Mouse (Mus musculus) hindbrain, embryonic 11.5 days (tissue): ENCODE data around the gene AU022252. TPM values are rescaled to one million over a fixed set of nuclear protein-coding genes. Genes with fewer than 3 reads are reported as not detected.

Source experiments
- ATAC-seq: fragments of 200-750 bp; cut with Nextera tagmentation; 2 replicates; pipeline ENCODE4 v1.8.0; 2017; ENCODE audit warnings: mild to moderate bottlenecking, moderate TSS enrichment, moderate library complexity; ENCODE audit not compliant: low FRiP score
- DNase-seq: peaks from one replicate; pipeline ENCODE4 v3.0.0-alpha.2; 2015; ENCODE audit warnings: low spot score
- H3K27ac ChIP-seq: fragments of 300-500 bp; sonication (generic); 2 replicates; pipeline ENCODE4 v1.5.1; 2014; ENCODE audit warnings: mild to moderate bottlenecking, low read depth, low read length
- H3K27me3 ChIP-seq: fragments of 300-500 bp; sonication (generic); 2 replicates; pipeline ENCODE4 v1.6.1; 2014; ENCODE audit warnings: mild to moderate bottlenecking, low read length, moderate library complexity, mixed read lengths; ENCODE audit not compliant: control insufficient read depth, insufficient read depth
- H3K36me3 ChIP-seq: fragments of 300-500 bp; sonication (generic); 2 replicates; pipeline ENCODE4 v1.6.1; 2014; ENCODE audit warnings: mild to moderate bottlenecking, low read length, moderate library complexity, mixed read lengths; ENCODE audit not compliant: control insufficient read depth, insufficient read depth
- H3K4me1 ChIP-seq: fragments of 300-500 bp; sonication (generic); replicated peaks from 2 replicates; pipeline ENCODE4 v1.6.1; 2014; ENCODE audit warnings: low read length, mixed read lengths; ENCODE audit not compliant: control insufficient read depth, insufficient read depth
- H3K4me2 ChIP-seq: fragments of 300-500 bp; sonication (generic); replicated peaks from 2 replicates; pipeline ENCODE4 v1.6.1; 2014; ENCODE audit warnings: mild to moderate bottlenecking, low read depth, low read length
- H3K4me3 ChIP-seq: fragments of 300-500 bp; sonication (generic); 2 replicates; pipeline ENCODE4 v1.5.1; 2014; ENCODE audit warnings: low read depth, low read length
- H3K9ac ChIP-seq: fragments of 300-500 bp; sonication (generic); 2 replicates; pipeline ENCODE4 v1.6.1; 2014; ENCODE audit warnings: low read depth, low read length
- H3K9me3 ChIP-seq: fragments of 300-500 bp; sonication (generic); 2 replicates; pipeline ENCODE4 v1.6.1; 2016; ENCODE audit warnings: low read length; ENCODE audit not compliant: control insufficient read depth
- WGBS: fragments of 180-500 bp; shearing (Covaris S2); extraction: QIAGEN DNeasy Blood & Tissue Kit; methylation state at CpG from one replicate; pipeline ENCODE4 v1.1.7; 2014; 5-methylcytosine and 5-hydroxymethylcytosine counted together
- polyA plus RNA-seq: library from polyadenylated mRNA; unstranded; fragments of >200 nt; fragmentation: Nextera tagmentation; extraction: Ambion mirVana; gene quantifications from 2 replicates; pipeline ENCODE4 v1.2.1, GENCODE M21; 2014

The AU022252 gene
- polyA plus RNA-seq, 1 experiment from 2014 or later = 37.0 TPM

DNA sequence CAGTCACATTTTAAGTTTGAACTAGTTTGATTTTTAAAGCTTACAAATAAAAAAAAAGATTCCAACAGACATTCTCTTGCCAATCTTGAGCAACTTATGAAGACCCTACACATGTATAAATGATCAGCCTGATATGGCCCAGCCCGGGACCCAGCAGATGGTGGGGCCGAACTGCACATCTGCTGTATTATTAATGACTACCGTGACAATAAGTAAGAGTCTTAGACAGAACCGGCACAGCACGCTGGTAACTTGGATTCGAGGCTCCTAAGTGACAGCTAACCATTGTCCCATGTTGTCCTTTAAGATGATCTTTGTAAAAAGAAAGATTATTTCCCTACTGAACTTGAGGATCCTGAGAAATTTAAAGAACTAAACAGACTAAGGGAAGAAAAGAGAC lies 43.1 kb downstream of the AU022252 start:
- WGBS = 54% methylated on average over 6 of the region's 6 CpGs
- H3K4me3 ChIP-seq = no peak overlapping the region
- H3K27ac ChIP-seq = no peak overlapping the region
- DNase-seq = peak; percentile 18
- H3K27me3 ChIP-seq = peaks cover 2% of the 10 kb centered on the region; the same call in 1 of the 2 replicates
- no peaks in the 10 kb centered on the region for H3K9me3 ChIP-seq
- no peak overlapping the region for H3K9ac ChIP-seq
- H3K36me3 ChIP-seq = no peaks in the 10 kb centered on the region
- H3K4me2 ChIP-seq = no peak overlapping the region
- no peak for ATAC-seq
- H3K4me1 ChIP-seq = no peaks in the 10 kb centered on the region

DNA sequence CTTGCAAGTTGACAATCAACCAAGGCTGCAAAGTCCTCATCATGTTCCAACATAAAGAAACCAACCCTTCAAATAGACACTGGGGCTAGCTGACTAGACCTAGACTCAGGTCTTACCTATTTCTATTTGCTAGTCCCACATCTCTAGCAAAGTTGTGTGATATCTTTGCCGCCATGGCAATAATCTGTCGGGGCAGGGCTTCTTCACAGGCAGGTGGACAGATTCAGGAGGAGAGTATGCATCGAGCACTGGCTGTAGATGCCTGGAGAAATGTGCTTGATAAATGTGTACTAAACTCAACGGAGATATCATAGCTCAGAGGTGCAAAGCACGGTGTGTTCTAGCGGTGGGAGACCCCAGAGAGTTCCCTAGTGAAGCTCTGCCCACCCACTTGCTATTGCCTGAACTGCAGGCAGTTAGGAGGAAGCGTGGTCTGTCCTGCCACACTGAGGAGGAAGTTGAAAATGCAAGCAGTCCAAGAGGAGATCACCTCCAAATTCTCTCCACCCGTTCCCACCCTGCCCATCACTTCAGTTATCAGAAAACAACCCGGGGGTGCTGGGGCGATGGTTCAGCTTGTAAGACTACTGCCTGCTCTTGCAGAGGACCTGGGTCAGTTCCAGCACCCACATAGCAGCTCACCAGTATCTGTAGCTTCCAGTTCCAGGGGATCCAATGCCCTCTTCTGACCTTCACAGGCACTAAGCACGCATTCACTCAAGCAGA lies 44.3 kb downstream of the AU022252 start:
- Histone ChIP-seq H3K4me2 (no peak overlapping the region), H3K9me3 (no peaks in the 10 kb centered on the region), H3K36me3 (no peaks in the 10 kb centered on the region), H3K4me1 (no peaks in the 10 kb centered on the region), H3K4me3 (no peak overlapping the region), H3K9ac (no peak overlapping the region), H3K27ac (no peak overlapping the region), H3K27me3 (peaks cover 2% of the 10 kb centered on the region; the same call in 1 of the 2 replicates)
- WGBS = 59% methylated on average over 11 of the region's 11 CpGs
- no peak for DNase-seq
- no peak for ATAC-seq

DNA sequence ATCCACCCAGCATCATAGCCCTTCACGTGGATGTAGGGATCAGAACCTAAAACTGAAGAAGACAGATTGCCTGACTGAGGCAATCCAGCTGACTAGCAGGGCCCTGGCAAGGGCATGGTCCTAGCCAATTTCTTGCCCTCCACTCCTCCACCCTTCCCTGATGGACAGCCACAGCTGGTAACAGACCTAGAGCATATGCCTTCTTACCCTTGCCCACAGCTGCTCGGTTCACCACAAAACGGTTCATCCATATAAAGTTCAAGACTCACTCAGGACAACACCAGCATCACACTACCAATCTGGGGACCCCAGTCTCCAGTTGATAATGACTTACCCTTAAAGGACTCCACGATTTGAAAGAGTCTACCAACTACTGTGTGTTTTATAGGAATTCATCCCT lies 46.7 kb downstream of the AU022252 start:
- no peaks in the 10 kb centered on the region for H3K4me1 ChIP-seq
- DNase-seq (no peak), ATAC-seq (no peak)
- no peak overlapping the region for H3K4me2 ChIP-seq
- H3K9ac ChIP-seq = no peak overlapping the region
- H3K27ac ChIP-seq = no peak overlapping the region
- H3K36me3 ChIP-seq = 0 out of 2 replicates have a peak, but pooled peaks cover 2% of the 10 kb centered on the region
- H3K9me3 ChIP-seq = no peaks in the 10 kb centered on the region
- no peak overlapping the region for H3K4me3 ChIP-seq
- H3K27me3 ChIP-seq = peaks cover 2% of the 10 kb centered on the region; the same call in 1 of the 2 replicates
- WGBS = 85% methylated on average over 4 of the region's 4 CpGs

DNA sequence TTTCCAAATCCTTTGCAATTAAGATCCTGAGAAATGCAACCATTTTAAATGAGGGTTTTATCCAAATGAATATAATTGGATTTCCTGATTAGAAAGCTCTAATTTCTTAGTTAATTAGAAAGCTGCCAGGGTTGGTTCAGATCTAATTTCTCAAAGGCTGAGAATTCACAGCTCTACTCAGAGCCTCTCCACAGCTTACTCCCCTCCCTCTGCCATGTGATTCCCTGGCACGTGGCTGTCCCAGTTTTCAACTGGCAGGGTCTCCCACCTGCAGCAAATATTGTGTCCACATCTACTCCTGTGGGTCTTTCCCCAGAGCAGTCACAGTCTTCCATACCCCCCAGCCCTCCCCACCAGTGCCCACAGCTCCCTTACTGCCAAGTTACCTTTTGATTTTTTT lies 49.0 kb downstream of the AU022252 start:
- H3K27me3 ChIP-seq = peaks cover 2% of the 10 kb centered on the region; the same call in 1 of the 2 replicates
- DNase-seq (no peak), ATAC-seq (no peak)
- H3K36me3 ChIP-seq = 0 out of 2 replicates have a peak, but pooled peaks cover 2% of the 10 kb centered on the region
- H3K9ac ChIP-seq = no peak overlapping the region
- H3K9me3 ChIP-seq = no peaks in the 10 kb centered on the region
- H3K4me3 ChIP-seq = no peak overlapping the region
- 75% methylated on average over 1 of the region's 1 CpGs for WGBS
- H3K4me2 ChIP-seq = no peak overlapping the region
- H3K4me1 ChIP-seq = no peaks in the 10 kb centered on the region
- H3K27ac ChIP-seq = no peak overlapping the region

DNA sequence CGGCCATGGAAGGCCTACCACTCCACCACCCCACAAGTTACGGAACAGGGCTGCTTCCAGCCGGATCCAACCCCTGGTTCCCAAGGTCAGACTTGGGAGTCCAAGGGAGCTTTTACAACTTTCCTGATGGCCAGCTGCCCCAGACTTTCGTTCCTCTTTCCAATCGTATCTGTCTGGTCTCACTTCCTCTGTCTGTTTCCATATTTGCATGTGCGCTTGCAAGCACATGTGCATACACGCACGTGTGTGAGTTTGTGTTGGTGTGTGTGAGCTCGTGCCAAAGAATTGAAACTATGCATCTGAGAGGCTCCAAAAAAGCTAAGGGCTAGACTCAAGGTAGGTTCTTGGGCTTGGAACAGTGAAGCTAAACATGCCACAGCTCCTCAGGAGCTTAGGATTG lies 51.1 kb downstream of the AU022252 start:
- DNase-seq (no peak), ATAC-seq (no peak)
- Histone ChIP-seq H3K36me3 (0 out of 2 replicates have a peak, but pooled peaks cover 2% of the 10 kb centered on the region), H3K27me3 (no peaks in the 10 kb centered on the region), H3K4me1 (no peaks in the 10 kb centered on the region), H3K9ac (no peak overlapping the region), H3K4me2 (no peak overlapping the region), H3K4me3 (no peak overlapping the region), H3K27ac (no peak overlapping the region), H3K9me3 (no peaks in the 10 kb centered on the region)
- 91% methylated on average over 9 of the region's 9 CpGs for WGBS

DNA sequence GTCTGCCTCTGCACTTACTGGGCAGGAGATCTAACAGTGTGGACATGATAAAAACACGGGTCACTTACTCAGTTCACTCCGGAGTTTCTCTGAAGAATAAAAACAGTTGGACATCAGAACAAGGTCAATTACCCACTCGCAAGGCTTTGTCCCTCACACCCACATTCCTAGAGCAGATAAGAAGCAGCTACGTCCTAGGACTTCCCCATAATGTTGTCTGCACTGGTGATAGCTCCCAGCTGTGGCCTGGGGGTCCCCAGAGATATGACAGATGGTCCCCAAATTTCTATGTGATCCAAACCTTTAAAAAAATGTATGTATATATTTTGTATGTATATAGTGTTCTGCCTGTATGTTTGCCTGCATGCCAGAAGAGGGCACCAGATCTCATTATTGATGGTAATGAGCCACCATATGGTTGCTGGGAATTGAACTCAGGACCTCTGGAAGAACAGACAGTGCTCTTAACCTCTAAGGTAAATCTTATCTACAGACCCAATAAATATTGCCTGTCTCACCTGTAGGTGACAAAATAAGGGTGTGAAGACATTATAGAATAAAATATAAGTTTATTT lies 52.3 kb downstream of the AU022252 start:
- no peak overlapping the region for H3K27ac ChIP-seq
- H3K36me3 ChIP-seq = 0 out of 2 replicates have a peak, but pooled peaks cover 2% of the 10 kb centered on the region
- no peaks in the 10 kb centered on the region for H3K4me1 ChIP-seq
- no peak overlapping the region for H3K9ac ChIP-seq
- ATAC-seq (no peak), DNase-seq (no peak)
- H3K4me2 ChIP-seq = no peak overlapping the region
- no peak overlapping the region for H3K4me3 ChIP-seq
- no peaks in the 10 kb centered on the region for H3K27me3 ChIP-seq
- no peaks in the 10 kb centered on the region for H3K9me3 ChIP-seq
- WGBS = 59% methylated on average over 4 of the region's 4 CpGs

DNA sequence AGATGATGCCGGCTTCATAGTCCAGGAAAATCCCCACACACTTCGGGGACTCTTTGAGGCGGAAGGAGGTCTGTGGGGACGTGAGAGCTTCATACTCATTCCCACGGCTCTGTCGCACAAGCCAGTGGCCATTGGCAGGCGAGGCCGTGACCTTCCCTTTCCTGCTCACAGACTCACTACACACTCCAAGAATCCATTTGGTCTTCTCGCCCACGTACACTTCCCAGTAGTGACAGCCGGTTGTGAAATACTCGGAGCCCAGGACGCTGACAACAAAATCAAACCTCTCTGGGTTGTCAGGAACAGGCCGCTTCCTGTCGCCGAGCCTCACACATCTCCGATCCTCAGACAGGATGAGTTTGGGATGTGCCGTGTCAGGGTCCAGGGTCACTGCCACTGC lies 54.2 kb downstream of the AU022252 start:
- Histone ChIP-seq H3K4me2 (no peak overlapping the region), H3K36me3 (0 out of 2 replicates have a peak, but pooled peaks cover 2% of the 10 kb centered on the region), H3K4me3 (no peak overlapping the region), H3K9ac (no peak overlapping the region), H3K27ac (no peak overlapping the region), H3K9me3 (no peaks in the 10 kb centered on the region), H3K27me3 (no peaks in the 10 kb centered on the region), H3K4me1 (no peaks in the 10 kb centered on the region)
- WGBS = 74% methylated on average over 18 of the region's 18 CpGs
- ATAC-seq (no peak), DNase-seq (no peak)

DNA sequence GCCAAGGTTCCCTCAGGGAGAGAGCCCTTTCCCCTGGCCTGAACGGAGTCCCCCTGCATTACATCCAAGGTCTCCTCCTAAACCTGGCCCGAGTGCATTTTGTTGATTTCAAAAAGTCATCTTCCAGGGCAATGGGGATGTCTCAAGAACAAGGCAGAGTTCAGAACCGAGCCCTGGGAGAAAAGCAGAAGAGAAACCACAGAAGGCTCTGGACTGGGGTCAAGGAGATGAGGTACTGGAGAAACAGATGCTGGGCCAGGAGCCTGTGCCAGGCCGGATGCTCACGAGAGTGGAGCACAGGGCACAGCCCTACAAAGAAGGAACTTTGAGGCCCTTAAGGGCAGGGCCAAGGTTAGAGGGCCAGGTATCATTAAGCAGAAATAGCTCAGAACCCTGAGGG lies 54.8 kb downstream of the AU022252 start:
- Histone ChIP-seq H3K4me3 (no peak overlapping the region), H3K36me3 (0 out of 2 replicates have a peak, but pooled peaks cover 1% of the 10 kb centered on the region), H3K9me3 (no peaks in the 10 kb centered on the region), H3K27ac (no peak overlapping the region), H3K4me2 (no peak overlapping the region), H3K4me1 (no peaks in the 10 kb centered on the region; the same call in 1 of the 2 replicates), H3K27me3 (no peaks in the 10 kb centered on the region), H3K9ac (no peak overlapping the region)
- no peak for DNase-seq
- ATAC-seq = no peak
- WGBS = 75% methylated on average over 5 of the region's 5 CpGs
